Mouse (Mus musculus): Measurements from ENCODE around the gene Trio.
A peak's percentile ranks its signal among the peaks of the same experiment; 100 is the strongest.

The Trio gene

GRCm38 (mm10) chr15:27991066-27991701 is 34.5 kb downstream of the Trio start:
- DNase-seq: no peak

- DNase-seq: no peak
These were observed 37.7 kb downstream of the Trio start for GRCm38 (mm10) chr15:27987979-27988378.

- DNase-seq: no peak
These were observed 40.8 kb downstream of the Trio start for GRCm38 (mm10) chr15:27984881-27985280.

- DNase-seq: no peak
These were observed 43.7 kb downstream of the Trio start for GRCm38 (mm10) chr15:27981764-27982500.

- DNase-seq: no peak
These were observed 44.4 kb downstream of the Trio start for GRCm38 (mm10) chr15:27981258-27981657.

- no peak for DNase-seq
These were observed 45.2 kb downstream of the Trio start for GRCm38 (mm10) chr15:27980436-27980835.

GRCm38 (mm10) chr15:27976950-27977349 is 48.7 kb downstream of the Trio start:
- no peak for DNase-seq

- no peak for DNase-seq
These were observed 49.3 kb downstream of the Trio start for GRCm38 (mm10) chr15:27976366-27976765.

GRCm38 (mm10) chr15:27974637-27975036 is 51.0 kb downstream of the Trio start:
- DNase-seq: no peak

- no peak for DNase-seq
These were observed 57.5 kb downstream of the Trio start for GRCm38 (mm10) chr15:27968183-27968582.

GRCm38 (mm10) chr15:27967128-27967876 is 58.3 kb downstream of the Trio start:
- DNase-seq: no peak

GRCm38 (mm10) chr15:27964877-27965276 is 60.8 kb downstream of the Trio start:
- DNase-seq: no peak

GRCm38 (mm10) chr15:27963506-27963905 is 62.1 kb downstream of the Trio start:
- no peak for DNase-seq

GRCm38 (mm10) chr15:27960642-27961041 is 65.0 kb downstream of the Trio start:
- no peak for DNase-seq

GRCm38 (mm10) chr15:27957867-27958266 is 67.8 kb downstream of the Trio start:
- no peak for DNase-seq

- DNase-seq: no peak
These were observed 70.0 kb downstream of the Trio start for GRCm38 (mm10) chr15:27955614-27956013.

- DNase-seq: no peak
These were observed 71.3 kb downstream of the Trio start for GRCm38 (mm10) chr15:27954356-27954755.

GRCm38 (mm10) chr15:27953570-27953969 is 72.1 kb downstream of the Trio start:
- DNase-seq: no peak

GRCm38 (mm10) chr15:27951195-27951594 is 74.5 kb downstream of the Trio start:
- no peak for DNase-seq

GRCm38 (mm10) chr15:27949196-27949595 is 76.5 kb downstream of the Trio start:
- no peak for DNase-seq

- no peak for DNase-seq
These were observed 77.8 kb downstream of the Trio start for GRCm38 (mm10) chr15:27947880-27948279.

- no peak for DNase-seq
These were observed 80.1 kb downstream of the Trio start for GRCm38 (mm10) chr15:27945570-27945969.

- peak in 1 of 2 experiments; percentile 18 for DNase-seq
These were observed 80.8 kb downstream of the Trio start for GRCm38 (mm10) chr15:27944898-27945297.

All from cerebellum, adult 18-20 months (tissue).